Mouse (Mus musculus): ENCODE measurements around the gene Usp49.
"Not testable (repeated sequence)": the region's sequence is repeated elsewhere in the genome, so short reads cannot be mapped to it uniquely, and the experiment has no call there.

The Usp49 gene

DNA sequence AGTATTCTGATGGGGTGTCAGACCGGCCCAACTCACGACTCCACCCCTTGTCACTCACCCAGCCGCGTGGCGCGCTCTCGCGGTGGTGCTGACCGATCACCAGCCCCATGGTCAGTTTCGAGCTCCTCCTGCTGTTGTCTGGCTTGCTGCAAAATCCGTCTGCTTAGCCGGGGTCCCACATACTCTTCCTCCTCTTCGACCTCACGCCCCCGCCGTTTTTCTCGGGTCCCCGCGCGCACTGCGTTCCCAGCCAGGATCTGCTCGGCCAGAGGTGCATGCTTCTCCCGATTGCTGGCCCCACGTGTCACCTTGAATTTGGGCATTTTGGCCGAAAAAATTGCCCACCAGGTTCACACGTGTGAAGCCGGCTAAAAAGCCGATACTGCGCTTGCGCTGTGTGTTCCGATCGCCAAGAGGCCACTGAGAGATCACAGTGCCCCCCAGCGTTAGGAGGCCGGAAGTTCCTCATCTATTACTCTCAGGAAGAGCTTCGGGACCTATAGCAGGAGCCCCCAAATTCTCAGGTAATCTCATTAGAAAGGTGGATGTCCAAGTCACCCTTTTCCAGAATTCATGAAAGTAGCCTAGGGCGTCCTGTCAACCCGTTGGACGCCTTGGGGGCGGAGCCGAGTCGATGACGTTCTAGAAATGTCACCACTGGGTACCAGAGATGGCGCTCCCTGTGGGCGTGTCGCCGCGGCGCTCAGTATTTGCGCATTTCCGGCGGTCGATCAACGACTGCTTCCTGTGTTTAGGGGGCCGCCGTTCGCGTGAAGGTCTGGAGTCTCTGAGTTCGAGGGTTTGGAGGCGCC, 19.4 kb upstream of the Usp49 start, which contains the start of the genes Bysl, Med20 and Gm20517:
Gene Bysl, minus strand, starts transcription at position 644 of the 812 bp plus-strand sequence.
Gene Med20, plus strand, starts transcription at position 734 of the 812 bp plus-strand sequence.
Gene Gm20517, plus strand, starts transcription at position 741 of the 812 bp plus-strand sequence.
- DNase-seq (ENCODE audit: low read depth, low spot score) = peak; percentile 95

GRCm38 (mm10) chr17:47611661-47611982, 18.9 kb upstream of the Usp49 start:
- DNase-seq (ENCODE audit: low read depth, low spot score) = no peak

- no peak for DNase-seq (ENCODE audit: low read depth, low spot score)
These were observed 16.5 kb upstream of the Usp49 start for GRCm38 (mm10) chr17:47614018-47614417.

- DNase-seq (ENCODE audit: low read depth, low spot score) = no peak
These were observed 14.4 kb upstream of the Usp49 start for GRCm38 (mm10) chr17:47616119-47616518.

DNA sequence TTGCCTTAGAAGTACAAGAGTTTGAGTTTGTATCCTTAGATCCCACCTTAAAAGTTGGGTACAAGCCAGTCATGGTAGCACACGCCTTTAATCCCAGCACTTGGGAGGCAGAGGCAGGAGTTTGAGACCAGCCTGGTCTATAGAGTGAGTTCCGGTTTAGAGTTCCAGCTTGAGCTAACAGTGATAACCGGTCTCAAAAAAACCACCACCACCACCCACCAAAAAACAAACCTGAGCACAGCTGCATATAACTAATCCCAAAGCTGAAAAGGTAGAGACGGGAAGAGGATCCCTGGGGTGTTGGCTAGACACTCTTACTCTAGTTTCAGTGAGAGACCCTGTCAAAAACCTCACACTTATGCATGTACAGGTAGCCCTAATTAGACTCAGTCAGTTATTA, 13.8 kb upstream of the Usp49 start:
- DNase-seq (ENCODE audit: low read depth, low spot score) = no peak

DNA sequence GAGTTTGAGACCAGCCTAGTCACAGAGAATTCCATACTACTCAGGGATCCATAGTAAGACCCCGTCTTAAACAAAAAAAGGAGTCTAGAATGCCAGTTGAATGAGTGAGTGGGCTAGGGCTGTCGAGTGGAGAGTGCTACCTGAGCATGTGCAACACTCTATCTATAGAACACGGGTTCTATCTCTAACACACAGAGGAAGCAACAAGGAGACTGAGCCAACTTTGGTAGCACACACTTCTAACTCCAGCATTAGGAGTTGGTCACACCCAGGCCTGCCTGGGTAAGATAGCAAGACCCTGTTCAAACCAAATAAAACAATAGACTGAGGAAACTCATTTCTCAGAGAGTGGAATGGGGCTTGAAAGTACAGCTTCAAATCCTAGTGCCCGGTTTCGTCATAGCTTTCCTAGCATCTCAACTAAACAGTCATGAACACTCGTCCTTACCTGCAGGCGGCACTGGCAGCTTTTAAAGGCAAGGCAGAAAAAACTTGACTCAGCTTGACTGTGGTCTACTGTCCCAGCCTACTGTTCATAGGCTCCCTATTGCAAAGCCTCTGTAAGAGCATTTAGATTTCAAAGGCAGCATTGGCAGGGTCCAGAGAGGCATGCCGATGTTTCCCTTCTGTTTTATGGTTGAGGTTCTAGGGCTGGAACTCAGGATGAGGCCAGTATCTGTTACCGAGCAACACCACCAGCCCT, 12.7 kb upstream of the Usp49 start:
- no peak for DNase-seq (ENCODE audit: low read depth, low spot score)

- no peak for DNase-seq (ENCODE audit: low read depth, low spot score)
These were observed 11.8 kb upstream of the Usp49 start for GRCm38 (mm10) chr17:47618556-47619311.

DNA sequence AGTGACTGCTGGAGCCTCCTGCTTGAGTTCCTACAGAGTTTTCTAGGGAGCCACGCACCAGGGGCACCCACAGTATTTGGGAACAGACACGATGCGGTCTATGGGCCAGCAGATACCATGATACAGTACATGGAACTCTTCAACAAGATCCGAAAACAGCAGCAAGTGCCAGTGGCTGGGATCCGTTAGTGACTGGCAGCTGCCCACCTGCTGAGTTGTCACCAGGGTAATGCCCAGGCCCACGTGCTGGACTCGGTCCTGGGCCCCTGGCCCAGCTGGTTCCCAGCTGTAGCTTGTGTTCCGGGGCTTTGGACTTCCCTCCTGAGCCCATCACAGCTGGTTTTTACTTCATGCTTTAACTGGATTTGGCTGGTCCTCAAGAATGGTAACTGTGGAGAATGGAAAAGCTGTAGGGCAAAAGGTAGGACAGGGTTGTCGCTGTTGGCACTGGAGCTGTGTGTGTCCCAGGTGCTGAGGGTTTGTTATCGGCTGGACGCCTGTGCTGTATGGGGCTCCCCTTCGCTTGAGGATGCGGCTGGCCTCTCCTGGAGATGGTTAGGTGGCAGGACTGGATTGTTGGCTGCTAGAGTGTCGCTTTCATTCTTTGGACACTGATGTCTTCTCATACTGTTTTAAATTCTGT, 7.5 kb upstream of the Usp49 start:
- no peak for DNase-seq (ENCODE audit: low read depth, low spot score)

- not testable (repeated sequence) for DNase-seq (ENCODE audit: low read depth, low spot score)
These were observed 5.9 kb upstream of the Usp49 start for GRCm38 (mm10) chr17:47624572-47624971.

- DNase-seq (ENCODE audit: low read depth, low spot score) = no peak
These were observed 5.4 kb upstream of the Usp49 start for GRCm38 (mm10) chr17:47625088-47625487.

- no peak for DNase-seq (ENCODE audit: low read depth, low spot score)
These were observed 4.5 kb upstream of the Usp49 start for GRCm38 (mm10) chr17:47626031-47626430.

DNA sequence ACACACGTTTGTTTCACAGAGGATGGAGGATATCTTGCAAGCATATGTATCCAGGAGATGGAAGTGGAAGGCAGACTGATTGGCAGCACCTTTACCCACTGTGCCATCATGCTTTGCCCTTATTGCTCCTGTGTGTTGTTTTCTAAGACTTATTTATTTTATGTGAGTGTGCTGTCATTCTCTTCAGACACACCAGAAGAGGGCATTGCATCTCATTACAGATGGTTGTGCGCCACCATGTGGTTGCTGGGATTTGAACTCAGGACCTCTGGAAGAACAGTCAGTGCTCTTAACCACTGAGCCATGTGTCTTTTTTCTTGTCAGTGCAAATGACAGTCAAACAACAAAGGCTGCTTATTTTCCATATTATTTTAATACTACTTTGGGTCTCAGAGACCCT, 2.7 kb upstream of the Usp49 start:
- no peak for DNase-seq (ENCODE audit: low read depth, low spot score)

DNA sequence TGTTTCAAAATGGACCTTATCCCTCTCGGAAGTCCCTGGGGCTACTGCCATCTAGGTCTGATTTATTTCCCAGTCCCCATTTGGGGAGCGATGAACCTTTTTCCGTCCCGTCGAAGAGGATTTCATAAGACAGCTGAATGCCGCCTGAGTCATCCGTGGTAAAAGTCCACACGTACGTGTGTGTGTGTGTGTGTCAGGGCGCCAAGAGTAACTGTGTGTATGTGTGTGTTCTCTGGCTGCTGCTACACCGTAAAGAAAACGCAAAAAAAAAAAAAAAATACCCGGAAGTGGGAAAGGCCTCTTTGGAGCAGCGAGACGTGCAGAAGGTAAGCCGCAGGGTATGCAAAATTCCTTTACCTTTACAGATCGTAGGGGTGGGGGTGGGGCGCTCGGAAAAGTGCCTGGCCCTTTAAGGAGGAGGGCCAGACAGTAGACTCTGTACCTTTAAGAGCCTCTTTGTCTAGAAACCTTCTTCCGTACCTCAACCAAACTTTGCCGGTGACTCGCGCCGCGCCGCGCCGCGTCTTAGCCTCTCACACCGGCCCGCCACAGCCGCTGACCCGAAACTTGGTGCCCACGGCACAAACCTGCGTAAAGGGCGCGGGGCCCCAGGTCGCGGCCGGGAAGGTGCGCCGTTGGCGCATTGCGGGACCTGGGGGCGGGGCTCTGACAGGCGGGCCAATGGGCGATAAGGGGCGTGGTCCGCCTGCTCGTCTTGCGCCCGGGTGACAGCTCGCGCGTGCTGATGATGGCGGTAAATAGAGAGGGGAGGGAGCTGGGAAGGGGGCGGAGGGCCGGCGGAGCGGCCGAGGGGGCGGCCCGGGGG, 1.4 kb upstream of the Usp49 start:
- DNase-seq (ENCODE audit: low read depth, low spot score) = peak; percentile 85

DNA sequence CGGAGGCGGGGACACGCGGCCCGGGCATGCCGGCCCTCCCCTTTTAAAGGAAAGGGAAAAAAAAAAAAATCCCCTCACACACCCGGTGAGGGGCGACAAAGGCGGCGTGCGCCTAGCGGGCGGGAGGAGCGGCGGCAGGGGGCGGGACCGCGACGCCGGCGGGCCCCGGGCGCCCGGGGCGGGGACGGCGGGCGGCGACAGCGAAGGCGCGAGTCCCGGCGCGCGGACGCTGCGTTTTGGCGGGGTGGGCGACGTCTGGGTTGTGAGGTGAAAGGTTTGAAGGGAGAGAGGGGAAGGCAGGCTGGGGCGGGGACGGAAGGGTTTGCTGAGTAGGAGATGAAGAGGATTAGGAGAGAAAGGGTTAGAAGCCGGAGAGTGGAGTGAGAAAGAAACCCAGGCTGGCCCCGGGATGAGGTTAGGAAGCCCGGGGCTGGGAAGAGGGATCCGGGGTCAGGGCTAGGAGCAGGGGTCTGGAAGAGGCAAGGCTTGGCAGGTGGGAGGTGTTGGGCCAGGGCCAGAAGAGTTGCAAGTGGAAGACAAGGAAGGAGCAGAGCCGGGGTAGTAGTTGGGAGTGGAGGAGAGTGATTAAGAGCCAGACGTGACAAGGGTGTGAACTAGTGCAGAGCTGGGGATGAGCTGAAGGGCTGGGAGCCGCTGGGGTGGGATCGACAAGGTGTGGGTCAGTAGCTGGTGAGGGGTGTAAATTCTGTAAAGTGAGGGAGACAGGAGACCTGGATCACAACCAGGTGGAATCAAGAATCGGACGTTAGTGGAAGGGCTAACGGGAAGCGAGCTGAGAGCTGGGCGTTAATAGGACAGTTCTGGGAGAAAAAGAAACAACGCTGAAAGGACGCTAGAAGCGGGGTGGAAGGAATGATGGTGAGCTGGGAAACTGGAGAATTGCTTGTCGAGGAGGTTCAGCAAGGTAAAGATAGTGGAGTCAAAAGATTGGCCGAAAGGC, 493 bp upstream of the Usp49 start:
- no peak for DNase-seq (ENCODE audit: low read depth, low spot score)

GRCm38 (mm10) chr17:47632181-47632840, 1.8 kb downstream of the Usp49 start:
- DNase-seq (ENCODE audit: low read depth, low spot score) = no peak

DNA sequence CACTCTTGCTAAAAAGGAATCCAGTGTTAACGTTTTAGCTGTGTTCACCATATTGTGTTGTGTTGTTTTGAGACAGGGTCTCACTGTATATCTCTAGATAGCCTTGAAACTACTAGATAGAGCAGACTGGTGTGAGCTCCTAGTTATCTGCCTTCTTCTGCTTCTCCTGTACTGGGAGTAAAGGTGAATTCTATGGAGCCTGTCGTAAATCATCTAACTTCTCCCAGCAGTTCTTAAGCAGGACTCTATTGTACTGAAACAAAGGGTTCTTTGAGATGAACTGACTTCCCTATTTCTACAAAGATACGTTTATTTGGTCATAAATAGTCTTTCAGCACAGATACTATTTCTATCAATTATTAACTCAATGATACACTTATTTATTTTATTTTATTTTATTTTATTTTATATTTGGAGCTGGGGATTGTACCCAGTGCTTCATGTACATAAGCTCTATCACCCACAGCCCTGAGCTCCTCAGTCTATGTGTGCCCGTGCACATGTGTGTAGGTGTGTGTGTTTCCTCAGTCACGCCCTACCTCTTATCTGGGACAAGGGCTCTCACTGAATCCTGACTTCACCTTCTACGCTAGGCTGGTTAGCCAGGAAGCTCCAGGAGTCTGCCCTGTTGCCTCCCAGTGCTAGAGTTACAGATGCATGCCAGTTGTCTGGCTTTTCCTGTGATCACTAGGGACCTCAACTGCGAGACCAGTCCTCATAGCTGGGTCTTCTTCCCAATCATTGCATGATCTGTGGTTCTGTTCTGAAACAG, 3.7 kb downstream of the Usp49 start:
- DNase-seq (ENCODE audit: low read depth, low spot score) = no peak

GRCm38 (mm10) chr17:47642992-47643391, 12.5 kb downstream of the Usp49 start:
- DNase-seq (ENCODE audit: low read depth, low spot score) = no peak

- DNase-seq (ENCODE audit: low read depth, low spot score) = peak; percentile 60
These were observed 16.2 kb downstream of the Usp49 start for GRCm38 (mm10) chr17:47646683-47647082.
